Mouse (Mus musculus) forebrain, embryonic 13.5 days (tissue): ENCODE measurements around the gene 4933427I04Rik. TPM values are rescaled to one million over a fixed set of nuclear protein-coding genes. Genes with fewer than 3 reads are reported as not detected.

ENCODE experiments used
- ATAC-seq: fragments of 200-750 bp; cut with Nextera tagmentation; 2 replicates; pipeline ENCODE4 v1.8.0; 2017
- H3K27ac ChIP-seq: fragments of 300-500 bp; sonication (generic); 2 replicates; pipeline ENCODE4 v1.5.1; 2015; ENCODE audit warnings: inconsistent platforms, mild to moderate bottlenecking, moderate library complexity
- H3K27me3 ChIP-seq: fragments of 300-500 bp; sonication (generic); 2 replicates; pipeline ENCODE4 v1.6.1; 2015; ENCODE audit warnings: mild to moderate bottlenecking, inconsistent platforms
- H3K36me3 ChIP-seq: fragments of 300-500 bp; sonication (generic); 2 replicates; pipeline ENCODE4 v1.6.1; 2015; ENCODE audit warnings: mild to moderate bottlenecking, inconsistent platforms; ENCODE audit not compliant: poor library complexity, severe bottlenecking
- H3K4me1 ChIP-seq: fragments of 300-500 bp; sonication (generic); 2 replicates; pipeline ENCODE4 v1.6.1; 2015; ENCODE audit warnings: inconsistent platforms
- H3K4me2 ChIP-seq: fragments of 300-500 bp; sonication (generic); 2 replicates; pipeline ENCODE4 v1.6.1; 2015; ENCODE audit warnings: inconsistent platforms, mild to moderate bottlenecking, moderate library complexity
- H3K4me3 ChIP-seq: fragments of 300-500 bp; sonication (generic); 2 replicates; pipeline ENCODE4 v1.5.1; 2015; ENCODE audit warnings: mild to moderate bottlenecking, inconsistent platforms
- H3K9ac ChIP-seq: fragments of 300-500 bp; sonication (generic); 2 replicates; pipeline ENCODE4 v1.6.1; 2015; ENCODE audit warnings: mild to moderate bottlenecking, inconsistent platforms
- H3K9me3 ChIP-seq: fragments of 300-500 bp; sonication (generic); replicated peaks from 2 replicates; pipeline ENCODE4 v1.6.1; 2016; ENCODE audit warnings: inconsistent platforms
- WGBS: fragments of 180-500 bp; shearing (Covaris S2); methylation state at CpG from one replicate; pipeline ENCODE4 v1.1.7; 2015; 5-methylcytosine and 5-hydroxymethylcytosine counted together
- polyA plus RNA-seq: library from polyadenylated mRNA; unstranded; fragments of >200 nt; fragmentation: Nextera tagmentation; extraction: Ambion mirVana; gene quantifications from 2 replicates; pipeline ENCODE4 v1.2.1, GENCODE M21; 2015

Gene 4933427I04Rik
- polyA plus RNA-seq, result 0.10 and 0.12 TPM in 2 replicates

DNA sequence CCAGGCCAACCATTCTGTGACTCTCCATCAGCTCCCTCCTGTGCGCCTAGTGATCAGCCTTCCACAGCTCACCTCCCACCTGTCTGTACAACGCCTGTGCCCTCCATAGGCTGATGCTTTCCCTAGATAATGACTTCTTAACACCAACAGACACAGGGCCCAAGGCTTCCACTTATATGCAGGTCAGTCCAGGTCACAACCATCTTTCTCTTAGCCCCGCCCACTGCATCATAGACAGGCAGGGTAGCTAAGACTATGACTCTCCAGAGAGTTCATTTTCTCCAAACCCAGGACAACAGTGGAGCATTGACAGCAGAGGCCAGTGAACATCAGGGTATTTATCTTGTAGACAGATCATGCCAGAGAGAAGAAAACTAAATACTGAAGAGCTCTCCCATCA is at the start of gene 4933427I04Rik:
TSS of gene 4933427I04Rik (plus strand) at position 301 of the 400 bp plus-strand sequence.
- H3K4me1 ChIP-seq, result no peaks in the 10 kb centered on the region
- WGBS, result 89% methylated on average over 3 of the region's 3 CpGs
- no peaks in the 10 kb centered on the region for H3K9me3 ChIP-seq
- H3K4me3 ChIP-seq, result no peak within 1 kb of the TSS
- no peak within 1 kb of the TSS for H3K27ac ChIP-seq
- ATAC-seq, result no peak
- no peak within 1 kb of the TSS for H3K4me2 ChIP-seq
- H3K36me3 ChIP-seq, result no peaks in the 10 kb centered on the region
- H3K9ac ChIP-seq, result no peak within 1 kb of the TSS
- H3K27me3 ChIP-seq, result no peaks in the 10 kb centered on the region

- Histone ChIP-seq H3K27me3 (no peaks in the 10 kb centered on the region), H3K4me1 (peaks cover 7% of the 10 kb centered on the region; the same call in 1 of the 2 replicates), H3K36me3 (no peaks in the 10 kb centered on the region), H3K27ac (no peak overlapping the region), H3K9me3 (no peaks in the 10 kb centered on the region), H3K4me3 (no peak overlapping the region), H3K4me2 (no peak overlapping the region), H3K9ac (no peak overlapping the region)
- 84% methylated on average over 12 of the region's 12 CpGs for WGBS
- no peak for ATAC-seq
Observed at GRCm38 (mm10) chr4:123810475-123811295, 48.8 kb upstream of the 4933427I04Rik start.

DNA sequence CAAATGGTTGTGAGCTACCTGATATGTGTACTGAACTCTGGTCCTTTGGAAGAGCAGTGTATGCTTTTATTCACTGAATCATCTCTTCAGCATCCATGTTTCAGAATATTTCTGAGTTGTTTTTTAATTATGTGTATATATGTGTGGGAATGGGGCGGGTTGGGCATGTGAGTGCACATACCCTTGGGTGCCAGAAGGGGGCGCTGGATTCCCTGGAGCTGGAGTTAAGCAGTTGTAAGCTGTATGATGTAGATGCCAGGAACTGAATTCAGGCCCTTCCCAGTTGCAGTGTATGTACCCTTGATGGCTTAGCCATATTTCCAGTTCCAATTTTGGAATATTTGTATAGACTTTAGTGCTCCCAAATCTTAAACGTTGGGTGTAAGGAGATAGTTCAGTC is 47.0 kb upstream of the 4933427I04Rik start:
- 84% methylated on average over 3 of the region's 3 CpGs for WGBS
- Histone ChIP-seq H3K9ac (no peak overlapping the region), H3K9me3 (no peaks in the 10 kb centered on the region), H3K4me3 (no peak overlapping the region), H3K27me3 (no peaks in the 10 kb centered on the region), H3K36me3 (no peaks in the 10 kb centered on the region), H3K27ac (no peak overlapping the region), H3K4me1 (peaks cover 7% of the 10 kb centered on the region; the same call in 1 of the 2 replicates), H3K4me2 (no peak overlapping the region)
- ATAC-seq, result no peak

DNA sequence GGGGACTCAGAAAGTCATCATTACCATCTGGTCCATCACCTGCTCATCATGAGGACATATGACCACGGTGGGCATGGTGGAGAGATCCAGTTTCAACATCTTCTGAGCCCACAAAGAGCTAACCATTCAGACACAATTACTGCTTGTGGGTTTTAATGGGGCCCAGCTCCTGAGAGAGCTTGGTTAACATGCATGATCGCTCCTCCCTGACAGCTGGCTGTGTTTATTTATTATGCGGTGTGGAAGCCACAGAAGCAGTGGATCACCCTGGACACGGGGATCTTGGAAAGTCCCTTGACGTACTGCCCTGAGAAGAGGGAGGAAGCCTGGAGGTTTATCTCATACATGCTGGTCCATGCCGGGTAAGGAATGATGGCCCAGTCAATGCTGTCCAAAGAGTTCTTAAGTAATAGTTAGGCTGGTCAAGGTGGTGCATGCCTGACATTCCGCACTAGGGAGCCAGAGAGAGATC is 45.4 kb upstream of the 4933427I04Rik start:
- Histone ChIP-seq H3K4me2 (no peak overlapping the region), H3K36me3 (no peaks in the 10 kb centered on the region), H3K9me3 (no peaks in the 10 kb centered on the region), H3K27ac (no peak overlapping the region), H3K27me3 (no peaks in the 10 kb centered on the region), H3K4me3 (no peak overlapping the region), H3K9ac (no peak overlapping the region), H3K4me1 (peaks cover 7% of the 10 kb centered on the region; the same call in 1 of the 2 replicates)
- no peak for ATAC-seq
- WGBS, result 65% methylated on average over 7 of the region's 7 CpGs

GRCm38 (mm10) chr4:123819093-123819610 is 40.3 kb upstream of the 4933427I04Rik start:
- no peak overlapping the region for H3K27ac ChIP-seq
- WGBS, result 30% methylated on average over 4 of the region's 4 CpGs
- H3K9ac ChIP-seq, result no peak overlapping the region
- no peaks in the 10 kb centered on the region for H3K36me3 ChIP-seq
- H3K9me3 ChIP-seq, result no peaks in the 10 kb centered on the region
- H3K4me1 ChIP-seq, result peaks cover 5% of the 10 kb centered on the region; the same call in 1 of the 2 replicates
- ATAC-seq, result no peak
- no peak overlapping the region for H3K4me2 ChIP-seq
- no peak overlapping the region for H3K4me3 ChIP-seq
- no peaks in the 10 kb centered on the region for H3K27me3 ChIP-seq

GRCm38 (mm10) chr4:123842126-123842525 is 17.4 kb upstream of the 4933427I04Rik start:
- Histone ChIP-seq H3K9ac (no peak overlapping the region), H3K4me3 (no peak overlapping the region), H3K27me3 (no peaks in the 10 kb centered on the region), H3K4me1 (no peaks in the 10 kb centered on the region), H3K9me3 (no peaks in the 10 kb centered on the region), H3K27ac (no peak overlapping the region), H3K4me2 (no peak overlapping the region), H3K36me3 (no peaks in the 10 kb centered on the region)
- WGBS, result 89% methylated on average over 8 of the region's 8 CpGs
- ATAC-seq, result no peak

GRCm38 (mm10) chr4:123856888-123857287 is 2.6 kb upstream of the 4933427I04Rik start:
- WGBS, result 57% methylated on average over 4 of the region's 4 CpGs
- Histone ChIP-seq H3K4me1 (no peaks in the 10 kb centered on the region), H3K4me2 (no peak overlapping the region), H3K9me3 (no peaks in the 10 kb centered on the region), H3K27ac (no peak overlapping the region), H3K4me3 (no peak overlapping the region), H3K9ac (no peak overlapping the region), H3K27me3 (no peaks in the 10 kb centered on the region), H3K36me3 (no peaks in the 10 kb centered on the region)
- ATAC-seq, result no peak

- ATAC-seq, result no peak
- H3K27ac ChIP-seq, result no peak overlapping the region
- H3K27me3 ChIP-seq, result no peaks in the 10 kb centered on the region
- no peak overlapping the region for H3K4me2 ChIP-seq
- H3K36me3 ChIP-seq, result no peaks in the 10 kb centered on the region
- no peaks in the 10 kb centered on the region for H3K4me1 ChIP-seq
- H3K9ac ChIP-seq, result no peak overlapping the region
- H3K9me3 ChIP-seq, result no peaks in the 10 kb centered on the region
- H3K4me3 ChIP-seq, result no peak overlapping the region
- WGBS, result 89% methylated on average over 7 of the region's 7 CpGs
Observed at GRCm38 (mm10) chr4:123858090-123858489, 1.4 kb upstream of the 4933427I04Rik start.

GRCm38 (mm10) chr4:123859803-123860202 is 324 bp downstream of the 4933427I04Rik start:
- no peaks in the 10 kb centered on the region for H3K27me3 ChIP-seq
- no peak for ATAC-seq
- 61% methylated on average over 2 of the region's 2 CpGs for WGBS
- no peak overlapping the region for H3K4me3 ChIP-seq
- no peak overlapping the region for H3K4me2 ChIP-seq
- no peak overlapping the region for H3K9ac ChIP-seq
- H3K4me1 ChIP-seq, result no peaks in the 10 kb centered on the region
- H3K27ac ChIP-seq, result no peak overlapping the region
- H3K9me3 ChIP-seq, result no peaks in the 10 kb centered on the region
- H3K36me3 ChIP-seq, result no peaks in the 10 kb centered on the region

- Histone ChIP-seq H3K4me3 (no peak overlapping the region), H3K27me3 (no peaks in the 10 kb centered on the region), H3K9me3 (no peaks in the 10 kb centered on the region), H3K4me2 (no peak overlapping the region), H3K9ac (no peak overlapping the region), H3K27ac (no peak overlapping the region), H3K4me1 (no peaks in the 10 kb centered on the region), H3K36me3 (no peaks in the 10 kb centered on the region)
- 82% methylated on average over 5 of the region's 5 CpGs for WGBS
- ATAC-seq, result no peak
Observed at GRCm38 (mm10) chr4:123860621-123861020, 1.1 kb downstream of the 4933427I04Rik start.

- Histone ChIP-seq H3K4me2 (no peak overlapping the region), H3K9me3 (no peaks in the 10 kb centered on the region; the same call in 1 of the 2 replicates), H3K9ac (no peak overlapping the region), H3K4me3 (no peak overlapping the region), H3K27me3 (no peaks in the 10 kb centered on the region), H3K4me1 (no peaks in the 10 kb centered on the region), H3K36me3 (no peaks in the 10 kb centered on the region), H3K27ac (no peak overlapping the region)
- ATAC-seq, result no peak
- 90% methylated on average over 5 of the region's 5 CpGs for WGBS
Observed at GRCm38 (mm10) chr4:123893726-123894125, 34.2 kb downstream of the 4933427I04Rik start.

GRCm38 (mm10) chr4:123894295-123894694 is 34.8 kb downstream of the 4933427I04Rik start:
- 75% methylated on average over 4 of the region's 4 CpGs for WGBS
- H3K4me3 ChIP-seq, result no peak overlapping the region

More at GRCm38 (mm10) chr4:123894295-123894694, 34.8 kb downstream of the 4933427I04Rik start:
- no peaks in the 10 kb centered on the region; the same call in 1 of the 2 replicates for H3K9me3 ChIP-seq
- no peak for ATAC-seq
- no peaks in the 10 kb centered on the region for H3K4me1 ChIP-seq
- no peaks in the 10 kb centered on the region for H3K27me3 ChIP-seq
- H3K36me3 ChIP-seq, result no peaks in the 10 kb centered on the region
- H3K4me2 ChIP-seq, result no peak overlapping the region
- no peak overlapping the region for H3K27ac ChIP-seq
- H3K9ac ChIP-seq, result no peak overlapping the region
